Mouse (Mus musculus) kidney, adult 18-20 months (tissue): ENCODE measurements around the gene Chka.

Source experiments
- DNase-seq: peaks from one replicate; pipeline ENCODE4 v3.0.0; 2021

Gene Chka

DNA sequence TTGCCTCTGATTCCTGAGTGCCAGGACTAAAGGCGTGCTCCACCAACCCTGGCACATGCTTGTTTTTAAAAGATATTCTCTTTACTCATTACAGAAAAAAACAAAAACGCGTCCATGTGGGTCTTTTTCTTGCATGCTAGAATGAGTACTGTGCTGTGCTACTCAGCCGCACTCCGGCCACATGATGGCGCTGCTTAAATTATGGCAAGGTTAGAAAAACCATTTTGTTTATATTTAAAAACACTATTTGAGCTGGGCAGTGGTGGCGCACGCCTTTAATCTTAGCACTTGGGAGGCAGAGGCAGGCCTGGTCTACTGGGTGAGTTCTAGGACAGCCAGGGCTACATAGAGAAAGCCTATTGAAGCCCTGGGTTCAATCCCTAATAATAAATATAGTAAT is 38.6 kb downstream of the Chka start:
- DNase-seq = no peak

DNA sequence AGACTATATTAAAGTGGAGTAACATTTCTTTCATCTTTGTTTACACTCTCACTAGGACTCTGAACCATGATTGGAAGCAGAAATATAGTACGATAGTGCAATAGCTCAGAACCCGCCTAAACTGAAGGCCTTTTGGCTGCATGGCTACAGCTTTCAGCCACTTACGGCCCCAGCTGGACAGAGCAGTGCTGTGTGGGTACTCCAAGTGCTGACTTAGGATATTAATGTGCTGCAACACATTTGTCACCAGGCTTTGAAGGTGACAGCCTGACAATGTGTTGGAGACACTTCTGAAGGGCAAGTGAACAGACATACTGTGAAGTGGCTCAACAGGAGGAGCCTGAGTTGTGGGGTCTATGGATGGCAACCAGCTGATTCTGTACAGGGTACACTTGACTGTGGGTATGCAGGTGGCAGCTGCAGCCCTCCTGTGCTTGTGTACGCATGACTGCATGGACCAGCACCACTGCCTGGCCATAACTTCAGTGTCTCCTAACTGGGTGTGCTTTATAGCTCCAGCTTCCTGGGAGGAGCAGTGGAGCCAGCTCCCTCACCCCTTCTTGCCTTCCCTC is 42.1 kb downstream of the Chka start:
- DNase-seq = no peak

DNA sequence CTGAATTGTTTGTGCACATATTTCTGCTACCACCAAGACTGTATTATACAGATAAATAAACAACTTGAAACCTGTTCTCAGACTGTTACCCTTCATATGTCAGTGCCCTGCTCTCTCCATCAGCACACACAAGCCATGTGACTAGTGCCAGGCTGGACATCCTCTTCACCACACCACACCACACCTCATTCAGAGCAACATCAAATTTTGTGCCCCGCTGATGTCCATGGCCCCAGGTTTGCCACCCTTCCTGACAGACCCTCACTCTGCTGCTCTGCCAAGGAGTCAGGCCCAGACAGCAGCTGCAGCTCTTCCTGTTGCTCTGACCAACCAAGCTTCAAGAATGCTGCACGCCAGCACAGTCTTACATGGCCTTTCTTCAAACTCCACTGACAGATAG is 42.7 kb downstream of the Chka start:
- no peak for DNase-seq

DNA sequence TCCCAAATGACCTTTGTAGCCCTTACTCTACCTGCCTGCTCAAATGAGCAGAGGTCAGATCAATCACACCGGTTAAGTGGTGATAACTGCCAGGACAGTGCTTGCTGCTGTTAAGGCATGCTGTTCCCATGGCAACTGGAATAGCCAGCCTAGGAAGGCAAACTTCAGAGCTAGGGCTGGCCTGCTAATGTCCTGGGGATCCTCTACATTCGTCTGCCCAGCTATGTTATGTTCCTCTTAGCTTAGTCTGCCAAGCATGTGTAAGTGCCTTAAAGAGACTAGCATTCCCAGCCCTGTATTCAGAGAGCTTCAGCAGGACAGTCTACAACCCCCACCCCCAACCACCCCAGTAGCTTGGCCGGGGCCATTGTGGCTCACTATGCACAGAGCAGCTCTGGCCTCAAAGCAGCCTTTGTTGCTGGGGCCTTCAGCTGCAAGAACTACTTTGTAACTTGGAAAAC is 43.6 kb downstream of the Chka start:
- no peak for DNase-seq

DNA sequence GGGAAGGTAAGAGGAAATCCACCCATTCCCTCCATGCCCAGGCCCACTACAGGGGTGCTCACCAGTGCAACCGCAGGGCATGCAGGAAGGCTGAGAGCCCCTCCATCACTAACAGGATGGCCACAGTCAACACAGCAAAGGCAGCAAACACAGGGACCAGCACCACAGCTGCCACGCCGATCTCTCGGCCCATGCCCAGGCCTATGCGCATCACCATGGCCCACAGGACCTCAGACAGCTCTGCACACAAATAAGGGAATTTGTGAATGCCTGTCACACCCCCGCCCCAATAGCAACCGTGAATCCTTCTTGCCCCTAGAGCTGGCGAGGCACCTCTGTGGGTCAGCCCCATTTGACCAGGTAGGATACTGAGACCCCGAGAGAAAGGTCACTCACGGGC is 44.6 kb downstream of the Chka start:
- no peak for DNase-seq

DNA sequence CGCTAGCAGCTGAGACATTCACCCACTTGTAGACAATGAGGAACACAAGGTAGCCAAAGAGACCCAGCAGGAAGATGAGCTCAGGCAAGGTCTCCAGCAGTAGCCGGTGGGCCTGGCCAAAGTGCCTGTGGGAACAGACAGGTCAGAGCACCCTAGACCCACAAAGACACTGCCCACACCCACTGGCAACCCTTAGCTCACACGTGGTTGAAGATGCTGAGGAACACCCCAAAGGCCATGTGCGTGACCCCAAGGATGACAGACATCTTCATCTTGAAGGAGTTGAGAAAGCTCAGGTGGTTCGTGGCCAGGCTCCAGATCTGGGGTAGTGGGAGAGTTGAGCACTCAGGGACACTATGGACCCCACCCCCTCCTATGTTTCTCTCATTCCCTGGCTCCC is 46.0 kb downstream of the Chka start:
- no peak for DNase-seq

DNA sequence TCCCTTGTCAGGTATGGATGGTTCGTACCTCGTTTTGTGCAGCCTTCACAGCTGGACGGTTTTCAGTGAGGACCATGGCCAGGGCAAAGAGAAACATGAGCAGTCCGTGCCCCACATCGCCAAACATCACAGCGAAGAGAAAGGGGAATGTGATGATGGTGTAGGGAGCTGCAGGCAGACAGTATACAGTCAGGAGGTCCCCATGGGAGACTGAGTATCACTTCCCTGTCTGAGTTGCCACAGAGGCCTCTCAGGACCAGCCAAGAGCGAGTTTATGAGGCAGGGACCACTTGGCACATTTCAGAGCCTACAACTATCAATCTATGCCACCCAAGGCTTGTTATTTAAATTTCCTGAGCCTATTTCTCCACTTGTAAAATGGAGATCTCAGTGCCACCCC is 47.4 kb downstream of the Chka start:
- no peak for DNase-seq

DNA sequence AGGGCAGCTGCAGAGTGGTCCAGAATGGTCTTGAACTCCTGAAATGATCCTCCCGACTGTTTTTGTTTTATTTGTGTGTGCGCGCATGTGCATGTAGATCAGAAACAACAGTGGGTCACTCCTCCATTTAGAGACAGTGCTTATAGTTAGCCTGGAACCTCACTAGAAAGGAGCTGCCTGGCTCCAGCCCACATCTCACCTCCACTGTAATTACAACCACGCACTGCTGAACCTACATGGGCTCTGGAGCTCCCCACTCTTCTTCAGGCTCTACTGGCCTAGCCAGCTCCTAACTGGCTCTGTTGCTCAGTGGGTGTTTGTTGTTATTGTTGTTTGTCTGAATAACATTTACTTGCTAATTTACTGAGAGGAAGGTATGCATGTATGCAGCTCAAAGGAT is 48.0 kb downstream of the Chka start:
- DNase-seq = no peak

DNA sequence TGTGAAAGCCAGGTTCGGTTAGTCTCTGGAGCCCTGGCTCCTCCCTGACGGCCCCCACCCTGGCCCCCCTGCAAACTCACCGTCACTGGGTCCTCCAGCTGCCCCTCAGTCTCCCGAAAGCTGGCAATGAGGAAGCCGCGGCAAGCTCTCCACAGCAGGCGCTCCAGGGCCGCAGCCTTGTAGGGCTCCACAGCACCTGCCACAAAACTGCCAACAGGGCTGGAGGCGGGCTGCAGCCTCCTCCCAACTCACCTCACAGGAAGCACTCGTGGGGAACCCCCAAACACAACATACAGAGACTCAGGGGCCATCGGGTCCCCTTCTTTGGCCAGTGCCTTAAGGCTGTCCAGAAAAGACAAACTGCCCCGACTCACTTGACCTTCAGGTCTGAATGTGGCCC is 51.4 kb downstream of the Chka start:
- no peak for DNase-seq

DNA sequence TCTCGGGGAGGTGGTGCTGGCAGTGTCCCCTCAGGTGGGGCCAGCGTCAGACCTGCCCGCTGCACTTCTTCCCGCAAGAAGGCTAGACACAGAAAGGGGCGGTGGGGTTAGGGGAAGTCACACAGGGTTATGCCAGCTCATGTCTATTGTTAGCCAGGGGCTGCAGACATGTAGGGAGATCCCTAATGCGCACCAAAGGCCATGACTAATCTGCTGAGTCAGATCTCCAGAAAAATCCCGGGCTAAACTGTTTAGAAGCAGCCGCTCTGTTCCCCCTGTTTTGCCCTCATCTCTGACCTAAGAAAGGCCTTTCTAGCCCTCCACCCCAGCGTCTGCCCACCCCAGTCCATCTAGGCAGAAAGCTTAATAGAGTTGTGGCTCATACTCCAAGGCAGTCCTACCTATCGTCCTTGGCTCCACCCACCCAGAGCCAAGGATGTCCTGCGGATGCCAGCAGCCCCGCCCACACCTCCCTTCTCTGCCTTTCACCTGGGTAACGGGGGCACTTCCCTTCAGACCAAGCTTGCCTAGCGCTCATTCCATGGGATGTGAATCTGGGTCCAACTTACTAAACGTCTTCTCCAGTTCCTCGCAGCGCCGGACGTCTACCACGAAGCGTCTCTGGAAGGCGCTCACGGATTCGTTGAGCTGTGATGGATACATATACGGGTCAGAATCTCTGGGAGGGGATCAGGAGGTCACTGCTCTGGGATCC is 52.2 kb downstream of the Chka start:
- DNase-seq = no peak

DNA sequence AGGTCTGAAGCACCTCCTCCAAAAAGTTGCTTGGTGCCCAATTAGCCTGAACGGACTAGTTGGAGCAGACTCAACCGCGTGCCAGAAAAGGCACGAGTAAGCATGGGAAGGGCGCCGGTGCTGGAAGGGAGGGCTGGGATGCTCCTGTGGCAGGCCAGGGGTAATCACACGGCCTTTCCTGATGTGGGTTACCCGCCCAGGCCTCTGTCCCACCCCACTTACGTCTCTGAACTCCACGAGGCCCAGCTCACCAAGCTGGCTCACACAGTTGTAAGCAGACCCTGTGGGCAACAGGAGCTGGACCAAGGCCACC is 52.7 kb downstream of the Chka start:
- no peak for DNase-seq

DNA sequence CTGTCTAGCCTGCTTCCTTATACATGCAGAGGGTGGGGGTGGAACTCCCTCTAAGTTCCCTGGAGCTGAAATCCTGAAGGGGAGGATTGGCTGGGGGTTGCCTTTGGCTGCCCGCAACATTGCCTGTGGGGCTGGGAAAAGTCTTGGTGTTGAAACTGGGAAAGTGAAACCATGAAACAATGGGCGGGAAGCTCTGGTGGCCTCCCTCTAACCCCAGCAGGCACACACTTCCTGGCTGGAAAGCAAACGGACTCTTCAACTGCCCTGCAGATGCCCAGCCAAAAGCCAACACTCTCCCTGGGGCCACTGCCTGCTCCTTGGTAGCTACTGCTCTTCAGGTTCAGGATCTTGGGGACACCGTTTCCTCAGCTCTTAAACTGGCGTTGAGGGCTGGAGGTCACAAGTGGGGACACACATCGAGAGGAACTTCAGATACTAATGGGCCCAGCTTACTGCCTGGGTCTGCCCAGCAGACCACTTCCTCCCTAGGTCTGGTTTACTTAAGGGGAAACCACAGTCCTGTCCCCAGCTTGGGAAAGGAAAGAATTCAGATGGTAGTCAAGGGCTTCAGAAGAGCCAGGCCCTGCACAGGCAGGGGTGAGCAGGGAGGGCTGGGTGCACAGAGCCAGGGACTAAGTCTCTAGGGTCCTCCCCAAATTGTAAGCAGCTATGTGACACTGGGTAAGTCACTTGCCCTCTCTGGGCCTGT is 53.8 kb downstream of the Chka start:
- peak; percentile 40 for DNase-seq

DNA sequence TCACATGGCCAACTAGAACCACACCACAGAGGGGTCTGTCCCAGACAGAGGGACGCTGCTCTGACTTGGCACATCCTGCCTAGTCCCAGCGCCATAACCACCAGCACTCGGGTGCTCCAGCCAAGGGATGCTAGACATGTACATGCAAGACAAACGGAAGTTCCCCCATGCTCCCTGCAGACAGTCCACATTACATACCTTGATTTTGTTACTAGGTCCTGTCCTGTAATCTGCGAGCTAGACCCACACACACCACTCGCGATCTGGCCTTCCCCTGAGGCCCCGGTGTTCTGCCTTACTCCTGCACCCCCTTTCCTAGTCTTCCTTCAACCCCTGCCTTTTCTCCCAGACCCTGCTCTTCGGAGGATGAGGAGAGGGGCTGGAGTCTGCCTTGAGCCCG is 54.8 kb downstream of the Chka start:
- DNase-seq = no peak

DNA sequence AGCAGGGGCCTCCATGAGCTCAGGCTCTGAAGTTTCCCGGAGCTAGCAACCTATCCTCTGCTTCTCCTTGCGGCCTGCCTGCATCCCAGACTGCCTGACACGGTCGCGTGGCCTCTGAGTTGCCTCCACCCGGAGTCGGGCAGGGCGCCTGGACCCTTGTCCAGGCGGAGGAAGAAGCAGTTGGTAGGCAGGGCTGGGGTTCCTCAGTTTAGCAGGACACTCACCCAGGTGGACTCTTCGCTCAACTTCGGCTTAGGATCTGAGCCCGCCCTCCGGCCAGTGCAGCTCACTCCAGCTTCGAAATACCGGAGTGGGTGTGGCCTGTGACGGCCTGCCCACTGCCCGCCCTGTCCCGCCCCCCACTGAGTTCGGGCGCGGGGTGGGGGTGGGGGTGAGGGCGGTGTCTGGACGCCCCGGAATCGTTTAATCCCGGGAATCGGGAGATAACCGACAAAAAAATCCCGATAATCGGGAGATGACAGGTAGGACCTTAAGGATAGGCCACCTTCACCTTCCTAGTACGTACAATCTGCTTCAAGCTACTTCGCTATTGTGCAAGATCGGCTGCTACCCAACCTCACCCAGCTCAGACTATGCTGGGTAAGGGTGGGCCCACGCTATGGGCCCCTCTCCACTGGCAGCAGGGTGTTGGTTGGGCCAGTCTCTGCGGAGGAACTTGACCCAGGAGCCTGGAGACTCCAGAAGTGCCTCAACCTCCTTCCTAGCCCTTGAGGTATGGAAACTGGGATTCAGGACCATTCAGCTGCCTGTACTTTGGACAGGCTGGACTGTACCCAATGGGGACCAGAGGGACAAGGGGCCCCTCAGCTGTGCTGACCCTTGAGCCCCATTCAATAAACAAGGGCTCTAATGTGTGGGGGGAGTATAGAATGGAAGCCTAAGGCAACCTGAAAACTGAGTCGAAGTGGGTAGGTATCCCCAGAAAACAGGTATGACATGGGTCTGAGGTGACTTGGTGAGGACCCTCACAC is 55.5 kb downstream of the Chka start, which contains the start of gene Tcirg1:
TSS of gene Tcirg1 (minus strand) at position 339 of the 992 bp plus-strand sequence.
- peak; percentile 90 for DNase-seq

DNA sequence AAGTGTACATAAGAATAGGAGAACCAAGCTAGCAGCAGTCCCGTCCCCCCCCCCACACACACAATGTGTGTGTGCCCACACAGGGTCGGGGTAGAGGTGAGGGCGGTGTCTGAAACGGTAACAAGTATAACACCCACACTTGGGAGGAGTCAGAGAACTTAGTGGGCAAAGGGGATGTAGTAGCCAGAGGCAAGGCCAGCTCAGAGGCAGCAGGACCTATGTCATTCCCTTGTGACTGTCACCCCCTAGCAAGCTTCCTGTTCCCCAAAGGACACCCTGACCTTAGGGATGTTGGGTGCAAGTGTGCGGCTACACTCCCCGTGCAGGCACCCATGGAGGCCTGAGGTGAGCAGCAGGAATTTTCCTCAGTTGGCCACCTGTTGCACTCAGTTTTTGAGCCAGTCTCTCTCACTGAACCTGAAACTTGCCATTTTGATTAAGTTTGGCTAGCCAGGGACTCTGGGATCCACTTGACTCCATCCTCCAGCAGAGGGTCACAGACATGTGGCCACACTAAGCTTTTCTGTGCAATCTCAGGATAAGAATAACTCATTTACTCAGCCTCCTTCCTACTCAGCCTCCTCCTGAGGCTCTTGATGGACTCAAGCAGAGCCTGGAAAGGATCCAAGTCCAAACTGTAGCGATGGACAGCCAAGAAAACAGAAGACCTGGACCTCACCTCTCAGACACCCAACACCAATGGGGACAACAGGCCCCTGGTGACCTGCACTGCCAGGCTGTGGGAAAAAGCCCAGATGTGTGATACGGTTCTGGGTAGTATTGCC is 56.5 kb downstream of the Chka start:
- no peak for DNase-seq

DNA sequence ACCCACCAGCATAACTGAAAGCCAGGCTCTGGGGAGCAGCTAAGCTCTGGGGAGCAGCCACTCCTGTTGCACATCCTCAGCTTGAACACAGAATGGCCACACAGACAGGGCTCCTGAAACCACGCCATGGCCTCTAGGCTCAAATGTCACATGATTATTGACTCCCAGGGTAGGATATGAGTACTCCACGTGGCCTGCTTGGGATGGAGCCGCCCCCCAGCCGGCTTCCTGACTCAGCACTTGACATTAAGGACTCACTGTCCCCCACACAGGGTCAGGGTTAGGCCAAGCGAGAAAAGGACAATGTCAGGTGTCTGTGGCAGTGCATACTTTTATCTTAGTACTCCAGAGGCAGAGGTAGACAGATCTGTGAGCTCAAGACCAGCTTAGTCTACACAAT is 58.6 kb downstream of the Chka start:
- no peak for DNase-seq

DNA sequence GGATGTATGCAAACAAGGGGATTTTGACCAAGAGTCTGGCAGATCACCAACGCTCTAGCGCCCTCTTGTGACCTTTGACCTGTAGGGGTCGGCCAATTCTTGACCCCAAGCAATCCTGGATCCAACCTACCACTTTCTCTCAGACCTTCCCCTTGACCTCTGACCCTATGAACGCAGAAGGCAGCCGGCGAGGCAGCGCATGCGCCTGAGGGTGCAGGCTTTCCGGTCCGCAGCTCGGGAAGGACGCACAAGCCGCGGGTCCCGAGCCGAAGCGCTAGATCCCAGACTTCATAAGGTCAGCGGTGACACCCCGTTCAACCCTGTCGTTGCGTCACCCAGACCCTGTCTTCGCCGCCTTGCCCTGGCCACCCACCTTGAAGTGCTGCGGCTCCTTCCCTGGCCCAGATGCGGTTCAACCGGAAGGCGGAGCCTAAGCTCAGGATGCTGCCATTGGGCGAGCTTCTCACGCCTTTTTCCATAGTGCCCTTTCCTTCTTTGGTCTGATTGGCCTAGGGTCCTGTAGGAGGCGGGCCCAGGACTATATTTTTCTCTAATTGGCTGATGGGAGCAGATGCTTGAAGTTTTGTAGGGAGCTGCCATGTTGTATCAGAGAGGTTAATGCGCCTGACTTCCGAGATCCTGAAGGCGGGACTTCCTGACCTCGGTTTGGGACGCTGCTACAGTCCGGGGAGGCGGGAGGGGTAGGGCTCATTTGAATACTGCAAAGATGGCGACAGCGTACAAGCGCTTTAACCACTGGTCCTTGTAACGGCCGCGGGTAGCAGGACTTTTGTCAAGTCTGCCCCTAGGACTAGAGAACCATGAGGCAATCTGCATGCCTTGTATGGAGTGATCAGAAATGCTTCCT is 61.0 kb downstream of the Chka start, which contains the start of gene Ndufs8:
TSS of gene Ndufs8 (minus strand) at position 438 of the 868 bp plus-strand sequence.
- DNase-seq = peak; percentile 94

DNA sequence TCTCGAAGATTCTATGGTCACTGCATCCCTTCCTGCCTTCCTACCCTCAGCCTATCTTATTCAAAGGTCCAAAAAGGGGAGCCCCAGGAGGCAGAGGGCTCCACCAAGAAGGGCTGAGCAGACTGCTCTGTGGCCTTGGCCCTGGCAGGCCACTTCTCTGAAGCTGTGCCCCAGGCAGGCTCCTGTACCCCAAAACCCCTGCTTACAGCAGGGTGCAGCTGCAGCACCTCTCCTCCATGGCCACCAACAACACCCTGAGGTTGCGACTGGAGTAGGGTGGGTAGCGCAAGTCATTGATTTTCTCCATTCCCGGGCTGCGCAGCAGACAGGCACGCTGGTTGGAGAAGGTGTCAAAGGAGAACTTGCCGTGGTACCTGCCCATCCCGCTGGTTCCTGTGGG is 62.1 kb downstream of the Chka start:
- DNase-seq = no peak

DNA sequence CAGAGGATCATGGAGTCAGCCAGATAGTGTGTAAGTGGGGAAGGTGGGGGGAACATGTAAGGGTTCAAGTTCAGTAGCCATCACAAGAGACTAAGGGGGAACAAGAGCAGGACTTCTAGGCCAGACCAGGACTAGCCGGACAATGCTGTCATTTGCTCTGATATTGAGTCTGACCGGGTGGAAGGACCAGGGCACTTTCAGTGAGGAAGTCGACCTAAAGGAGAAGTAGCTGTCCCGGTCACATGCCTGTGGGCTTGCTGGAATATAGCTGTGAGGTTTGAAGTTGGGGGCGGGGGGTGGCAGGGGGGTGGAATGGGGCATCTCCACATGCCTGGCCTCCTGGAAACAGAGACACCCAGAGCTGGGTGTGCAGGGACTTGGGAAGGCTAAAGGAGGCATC is 63.0 kb downstream of the Chka start:
- DNase-seq = no peak

DNA sequence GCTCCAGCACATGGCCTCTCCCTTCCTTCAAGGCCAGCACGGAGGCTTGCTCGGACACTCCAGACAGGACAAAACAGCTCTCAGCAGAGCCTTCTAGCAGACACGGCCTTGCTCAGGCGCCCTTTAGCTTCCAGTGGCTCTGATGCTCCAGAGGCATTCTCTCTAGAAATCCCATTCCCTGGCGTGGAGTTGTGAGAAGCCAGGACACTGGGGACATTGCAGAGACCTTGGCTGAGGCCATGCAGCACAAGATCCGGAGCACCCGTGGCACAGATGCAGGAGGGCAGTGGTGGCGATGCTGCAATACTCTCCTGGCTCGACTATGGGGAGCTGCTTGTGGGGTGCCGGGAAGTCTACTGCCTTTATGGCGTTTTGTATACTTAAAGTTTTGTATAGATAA is 65.2 kb downstream of the Chka start:
- DNase-seq = no peak

DNA sequence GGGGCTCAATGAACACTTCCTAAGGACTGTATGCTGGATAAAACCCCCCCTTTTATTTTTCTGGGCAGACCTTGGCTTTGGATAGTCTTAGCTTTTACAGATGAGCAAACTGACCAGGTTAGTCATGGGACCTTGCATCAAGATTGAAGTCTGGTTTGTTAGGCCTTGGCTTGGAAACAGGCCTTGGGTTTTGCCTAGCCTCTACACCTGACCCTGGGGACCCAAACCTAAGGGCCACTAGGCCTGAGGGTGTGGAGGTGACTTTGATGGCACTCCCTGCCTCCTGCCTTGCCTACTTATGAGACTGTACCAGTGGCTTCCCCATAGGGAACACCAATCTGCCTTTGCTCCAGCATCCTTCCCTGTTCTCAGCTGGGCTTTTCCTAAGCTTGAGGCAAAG is 68.4 kb downstream of the Chka start:
- no peak for DNase-seq
